9 mouse cellular contexts compared by ENCODE assay signal in genomic region chr12:85974030-85974429, GRCm38 (mm10).
DNase-seq lines count a peak whose midpoint lies in the region; ATAC-seq and TF ChIP-seq lines count a peak whose summit lies in the region.
"Had no signal": no experiment of that assay in that cellular context is flagged by ENCODE, and none has a peak within 500 bp of the region (broad histone marks: within the 10 kb centered on the region; RNA-seq: fewer than 3 reads in every experiment).

No protein-coding gene starts in this region.

- H3K27ac ChIP-seq in left cerebral cortex, adult 2 months, result peak overlapping the region; percentile 40; the same call in 1 of the 2 replicates
- peak overlapping the region; percentile 65 for H3K27ac ChIP-seq in bone marrow macrophage, adult 2 months (ENCODE audit: insufficient read depth, low read depth, low read length)
- peak overlapping the region; percentile 63 for H3K27ac ChIP-seq in limb, embryonic 14.5 days (replicated peaks; ENCODE audit: low read depth, low read length)
- H3K27ac ChIP-seq in forebrain, postnatal 0 days (ENCODE audit: low read depth, low read length), result no peak overlapping the region
- no peak overlapping the region for H3K27ac ChIP-seq in midbrain, embryonic 16.5 days (ENCODE audit: low read length)

- no peak for DNase-seq in left cerebral cortex, adult 2 months (ENCODE audit: extremely low spot score in 1 of 2, low spot score in 2 of 2)
- no peak for DNase-seq in left cerebral cortex, adult 18-20 months (ENCODE audit: low spot score in 2 of 2)
- peak; percentile 48 for DNase-seq in gastrocnemius, postnatal 10 days
- DNase-seq in limb, embryonic 14.5 days (ENCODE audit: low spot score), result peak; percentile 16
- DNase-seq in forebrain, postnatal 0 days, result no peak
- no peak for DNase-seq in frontal cortex, adult 2 months (ENCODE audit: extremely low spot score in 1 of 2, low spot score in 1 of 2)

- H3K27me3 ChIP-seq in limb, embryonic 14.5 days (ENCODE audit: control insufficient read depth, insufficient read depth, low read length), result no peaks in the 10 kb centered on the region
- H3K27me3 ChIP-seq in forebrain, postnatal 0 days (ENCODE audit: insufficient read depth, low read length), result no peaks in the 10 kb centered on the region
- H3K27me3 ChIP-seq in midbrain, embryonic 16.5 days (ENCODE audit: control insufficient read depth, insufficient read depth, low read depth, low read length), result no peaks in the 10 kb centered on the region

- no peak for TF ChIP-seq POLR2A in bone marrow macrophage, adult 2 months (IDR thresholded peaks at IDR 0.05; ENCODE audit: borderline replicate concordance, low read depth, low read length)
- no peak for TF ChIP-seq POLR2A in limb, embryonic 14.5 days (IDR thresholded peaks at IDR 0.05; ENCODE audit: borderline replicate concordance, extremely low read depth, insufficient read depth, insufficient read length)

- H3K4me1 ChIP-seq in bone marrow macrophage, adult 2 months (ENCODE audit: control insufficient read depth, insufficient read depth, low read length), result peaks cover 28% of the 10 kb centered on the region
- peaks cover 43% of the 10 kb centered on the region for H3K4me1 ChIP-seq in limb, embryonic 14.5 days (ENCODE audit: control insufficient read depth, insufficient read depth, low read length)
- H3K4me1 ChIP-seq in forebrain, postnatal 0 days (ENCODE audit: insufficient read depth), result no peaks in the 10 kb centered on the region
- H3K4me1 ChIP-seq in midbrain, embryonic 16.5 days (ENCODE audit: control insufficient read depth, insufficient read depth, low read length), result no peaks in the 10 kb centered on the region

- ATAC-seq in limb, embryonic 14.5 days (ENCODE audit: low FRiP score, low read depth), result no peak
- ATAC-seq in forebrain, postnatal 0 days, result no peak
- no peak for ATAC-seq in midbrain, embryonic 16.5 days

- no peak overlapping the region for H3K4me2 ChIP-seq in limb, embryonic 14.5 days (replicated peaks; ENCODE audit: low read depth, low read length, severe bottlenecking)
- H3K4me2 ChIP-seq in forebrain, postnatal 0 days (ENCODE audit: low read depth), result no peak overlapping the region
- no peak overlapping the region for H3K4me2 ChIP-seq in midbrain, embryonic 16.5 days (ENCODE audit: low read length)

- no peak for TF ChIP-seq CTCF in left cerebral cortex, adult 2 months (IDR thresholded peaks at IDR 0.05)
- no peak for TF ChIP-seq CTCF in bone marrow macrophage, adult 2 months (IDR thresholded peaks at IDR 0.05; ENCODE audit: low read depth, low read length)
- TF ChIP-seq CTCF in forebrain, postnatal 0 days (IDR thresholded peaks at IDR 0.05; ENCODE audit: low read depth), result no peak

- H3K9me3 ChIP-seq in limb, embryonic 14.5 days (ENCODE audit: control insufficient read depth, low read length), result no peaks in the 10 kb centered on the region
- no peaks in the 10 kb centered on the region for H3K9me3 ChIP-seq in forebrain, postnatal 0 days (ENCODE audit: low read length)
- H3K9me3 ChIP-seq in midbrain, embryonic 16.5 days (replicated peaks; ENCODE audit: control insufficient read depth, low read length, poor library complexity, severe bottlenecking), result no peaks in the 10 kb centered on the region

- intact Hi-C loops in left cerebral cortex, adult 2 months (cut with DNase I), result no loop called here

- WGBS in limb, embryonic 14.5 days, result 34% methylated on average over 4 of the region's 4 CpGs
- WGBS in forebrain, postnatal 0 days, result 47% methylated on average over 4 of the region's 4 CpGs
- WGBS in midbrain, embryonic 16.5 days, result 67% methylated on average over 4 of the region's 4 CpGs

- no peaks in the 10 kb centered on the region for H3K36me3 ChIP-seq in limb, embryonic 14.5 days (ENCODE audit: control insufficient read depth, insufficient read depth, low read length)
- 0 out of 2 replicates have a peak, but pooled peaks cover 2% of the 10 kb centered on the region for H3K36me3 ChIP-seq in forebrain, postnatal 0 days (ENCODE audit: insufficient read depth)
- H3K36me3 ChIP-seq in midbrain, embryonic 16.5 days (ENCODE audit: control insufficient read depth, insufficient read depth, low read length), result no peaks in the 10 kb centered on the region

- no peak overlapping the region for H3K4me3 ChIP-seq in left cerebral cortex, adult 2 months
- H3K4me3 ChIP-seq in bone marrow macrophage, adult 2 months (ENCODE audit: insufficient read depth, low read length), result 0 out of 2 replicates have a peak overlapping the region, but pooled peaks have one; percentile 2
- H3K4me3 ChIP-seq in limb, embryonic 14.5 days (replicated peaks; ENCODE audit: low read length), result no peak overlapping the region
- H3K4me3 ChIP-seq in forebrain, postnatal 0 days (ENCODE audit: low read depth, low read length), result no peak overlapping the region
- H3K4me3 ChIP-seq in midbrain, embryonic 16.5 days (ENCODE audit: low read depth, low read length), result no peak overlapping the region
- H3K4me3 ChIP-seq: erythroblast, embryonic 14.5 days had no signal

- no peak overlapping the region for H3K9ac ChIP-seq in limb, embryonic 14.5 days (ENCODE audit: low read depth, low read length, severe bottlenecking)
- no peak overlapping the region for H3K9ac ChIP-seq in forebrain, postnatal 0 days
- no peak overlapping the region for H3K9ac ChIP-seq in midbrain, embryonic 16.5 days (ENCODE audit: low read depth, low read length)

Comparison
In these comparisons a context has a peak if more than half of its experiments do, and no peak if none do; other contexts are left out.
1. DNase-seq: peak in gastrocnemius, postnatal 10 days (single experiment) and limb, embryonic 14.5 days (single experiment); none in left cerebral cortex, adult 2 months (0 of 2), left cerebral cortex, adult 18-20 months (0 of 2), forebrain, postnatal 0 days (single experiment) and frontal cortex, adult 2 months (0 of 2).
2. H3K27ac ChIP-seq: peak in left cerebral cortex, adult 2 months (single experiment), bone marrow macrophage, adult 2 months (single experiment) and limb, embryonic 14.5 days (single experiment); none in forebrain, postnatal 0 days (single experiment) and midbrain, embryonic 16.5 days (single experiment).